In the genomic region with DNA sequence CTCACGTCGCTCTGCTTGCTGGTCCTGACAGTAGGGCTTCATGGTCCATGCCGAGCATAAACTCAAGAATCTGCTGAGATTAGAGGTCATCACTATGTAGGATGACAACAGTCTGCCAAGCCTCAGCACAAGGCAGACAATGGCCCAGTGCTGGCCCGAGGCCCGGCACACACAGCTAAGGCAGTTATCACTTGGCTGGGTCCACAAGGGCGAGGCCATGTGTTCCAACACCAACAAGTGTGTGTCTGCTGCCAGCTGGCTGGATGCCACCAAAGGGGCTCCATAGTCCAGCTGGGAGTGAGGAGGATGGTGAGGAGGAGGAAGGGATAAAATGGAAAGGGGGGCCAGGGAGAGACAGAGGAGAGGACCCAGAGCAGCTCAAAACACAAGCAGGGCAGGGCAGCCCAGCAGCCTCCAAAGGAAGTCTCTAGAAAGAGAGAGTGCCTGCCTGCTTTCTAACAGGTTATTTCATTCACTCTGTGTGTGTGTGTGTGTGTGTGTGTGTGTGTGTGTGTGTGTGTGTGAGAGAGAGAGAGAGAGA, we compare ENCODE assay signal across 11 mouse cellular contexts. TPM values are rescaled to one million over a fixed set of nuclear protein-coding genes. Genes with fewer than 3 reads are reported as not detected.
DNase-seq lines count a peak whose midpoint lies in the region; ATAC-seq and TF ChIP-seq lines count a peak whose summit lies in the region.
"Had no signal": no experiment of that assay in that cellular context is flagged by ENCODE, and none has a peak within 500 bp of the region (broad histone marks: within the 10 kb centered on the region; RNA-seq: fewer than 3 reads in every experiment).

No protein-coding gene starts in this region.

- no peak overlapping the region for H3K4me3 ChIP-seq in cerebellum, adult 2 months (replicated peaks; ENCODE audit: insufficient read depth, low read depth, low read length)
- no peak overlapping the region for H3K4me3 ChIP-seq in lung, adult 2 months (replicated peaks; ENCODE audit: extremely low read depth, low read depth, low read length)
- H3K4me3 ChIP-seq in midbrain, postnatal 0 days (ENCODE audit: low read depth, low read length), result no peak overlapping the region

- no peaks in the 10 kb centered on the region for H3K36me3 ChIP-seq in midbrain, postnatal 0 days (ENCODE audit: insufficient read depth, low read length)

- 7% methylated on average over 6 of the region's 6 CpGs for WGBS in cerebellum, adult 2 months
- WGBS in lung, adult 2 months, result 48% methylated on average over 6 of the region's 6 CpGs
- 60% methylated on average over 6 of the region's 6 CpGs for WGBS in midbrain, postnatal 0 days

- TF ChIP-seq CTCF in cerebellum, adult 2 months (IDR thresholded peaks at IDR 0.05; ENCODE audit: borderline replicate concordance, insufficient read depth, low read depth, low read length), result no peak
- no peak for TF ChIP-seq CTCF in lung, adult 2 months (IDR thresholded peaks at IDR 0.05; ENCODE audit: insufficient read depth, low read length)
- TF ChIP-seq CTCF in midbrain, postnatal 0 days (IDR thresholded peaks at IDR 0.05), result no peak

- DNase-seq in cerebellum, adult 2 months, result peak; percentile 9 to 14
- DNase-seq in cerebellum, adult 9-10 months, result no peak
- DNase-seq in lung, adult 18-20 months, result peak; percentile 32
- no peak for DNase-seq in lung, adult 2 months
- peak; percentile 54 for DNase-seq in heart, adult 8-10 months (ENCODE audit: low spot score)
- peak; percentile 87 for DNase-seq in midbrain, postnatal 0 days (ENCODE audit: low spot score)
- DNase-seq in thymus, postnatal 10 days (ENCODE audit: low spot score in 2 of 2), result no peak
- no peak for DNase-seq in kidney, adult 8-10 months

- ATAC-seq in midbrain, postnatal 0 days (ENCODE audit: low FRiP score), result no peak; the same call in 1 of the 2 replicates

- H3K27me3 ChIP-seq in cerebellum, adult 2 months (ENCODE audit: control insufficient read depth, insufficient read depth, low read length), result peaks cover 4% of the 10 kb centered on the region; the same call in 1 of the 2 replicates
- no peaks in the 10 kb centered on the region for H3K27me3 ChIP-seq in midbrain, postnatal 0 days (ENCODE audit: insufficient read depth, low read length)

- no peak for TF ChIP-seq POLR2A in cerebellum, adult 2 months (IDR thresholded peaks at IDR 0.05; ENCODE audit: borderline replicate concordance, insufficient read depth, low read length)
- no peak for TF ChIP-seq POLR2A in lung, adult 2 months (IDR thresholded peaks at IDR 0.05; ENCODE audit: borderline replicate concordance, extremely low read depth, low read depth, low read length)

- H3K9me3 ChIP-seq in midbrain, postnatal 0 days (ENCODE audit: low read length), result no peaks in the 10 kb centered on the region

- H3K4me2 ChIP-seq in midbrain, postnatal 0 days (ENCODE audit: low read depth, low read length, poor library complexity, severe bottlenecking), result no peak overlapping the region

- H3K4me1 ChIP-seq in cerebellum, adult 2 months (ENCODE audit: control insufficient read depth, insufficient read depth, low read length), result peaks cover 4% of the 10 kb centered on the region; the same call in 1 of the 2 replicates
- no peaks in the 10 kb centered on the region for H3K4me1 ChIP-seq in lung, adult 2 months (ENCODE audit: control insufficient read depth, insufficient read depth, low read length)
- no peaks in the 10 kb centered on the region for H3K4me1 ChIP-seq in midbrain, postnatal 0 days (ENCODE audit: insufficient read depth, low read length)

- no peak overlapping the region for H3K27ac ChIP-seq in cerebellum, adult 2 months (ENCODE audit: insufficient read depth, low read length)
- H3K27ac ChIP-seq in midbrain, postnatal 0 days (ENCODE audit: low read depth, low read length), result no peak overlapping the region

- H3K9ac ChIP-seq in midbrain, postnatal 0 days (replicated peaks; ENCODE audit: low read length, poor library complexity, severe bottlenecking), result no peak overlapping the region

RNA-seq across cellular contexts. Expression of gene Rimbp2, which starts 17.9 kb away (rescaled TPM):
- polyA plus RNA-seq in cerebellum, adult 2 months (2012; rRNA removed), result 12.5 and 16.1 TPM in 2 replicates
- 0.06 and 0.17 TPM in 2 replicates for polyA plus RNA-seq in lung, adult 2 months (2012; rRNA removed)
- total RNA-seq in heart, adult 8-10 months (2022), result under 1 TPM in 1 of 4 experiments, not detected in 3; 0.09 TPM
- 22.7 and 29.1 TPM in 2 replicates for total RNA-seq in midbrain, postnatal 0 days (2014; rRNA removed)
- polyA plus RNA-seq in midbrain, postnatal 0 days (2015; fragmentation: Nextera tagmentation; extraction: Ambion mirVana), result 5.2 and 6.1 TPM in 2 replicates
- total RNA-seq: granulocyte monocyte progenitor cell, adult 5-6 weeks; megakaryocyte progenitor cell, adult 5-6 weeks had no signal
- polyA plus RNA-seq: C2C12 had no signal

Comparison
In these comparisons a context has a peak if more than half of its experiments do, and no peak if none do; other contexts are left out.
1. DNase-seq: peak in cerebellum, adult 2 months (2 of 2), lung, adult 18-20 months (2 of 2), heart, adult 8-10 months (single experiment) and midbrain, postnatal 0 days (single experiment); none in cerebellum, adult 9-10 months (single experiment), lung, adult 2 months (single experiment), thymus, postnatal 10 days (0 of 2) and kidney, adult 8-10 months (0 of 2).